Mouse (Mus musculus) lung, adult 2 months (tissue): ENCODE data around the gene Hs3st2.

Source experiments
- CTCF ChIP-seq: fragments of 200-500 bp; IDR thresholded peaks from 2 replicates; pipeline ENCODE4 v1.5.1; 2011; ENCODE audit warnings: mild to moderate bottlenecking, low read length, control low read depth; ENCODE audit not compliant: insufficient read depth
- POLR2A ChIP-seq: fragments of 200-500 bp; IDR thresholded peaks from 2 replicates; pipeline ENCODE4 v1.6.1; 2011; ENCODE audit warnings: low read depth, mild to moderate bottlenecking, control low read depth, low read length, borderline replicate concordance; ENCODE audit errors: extremely low read depth

GRCm38 (mm10) chr7:121465111-121465510 lies 73.5 kb downstream of the Hs3st2 start:
- no peak for TF ChIP-seq POLR2A
- TF ChIP-seq CTCF, result no peak
